Mouse (Mus musculus): ENCODE results near the gene Lrrc26. TPM values are rescaled to one million over a fixed set of nuclear protein-coding genes. Genes with fewer than 3 reads are reported as not detected.

Lrrc26 gene
- total RNA-seq, 2 experiments from 2014 or later: not detected

DNA sequence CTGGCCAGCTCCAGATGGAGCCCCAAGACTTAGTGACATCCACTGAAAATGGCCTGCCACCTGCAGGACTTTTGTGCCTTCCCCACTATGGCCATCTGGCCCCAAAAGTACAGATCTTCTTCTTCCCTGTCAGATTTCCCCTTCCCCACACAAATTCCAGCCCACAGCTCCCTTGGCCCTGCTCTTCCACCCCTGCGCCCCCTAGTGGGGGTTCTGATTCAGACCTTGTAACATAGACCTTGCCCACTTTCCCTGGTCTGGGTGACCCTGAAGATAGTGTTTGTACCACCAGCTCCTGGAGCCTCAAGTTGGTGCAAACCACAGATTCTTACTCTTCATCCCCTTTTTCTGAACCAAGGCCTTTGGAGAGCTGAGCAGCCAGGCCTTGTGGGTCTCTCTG, 3.1 kb downstream of the Lrrc26 start:
- ATAC-seq (replicated peaks; ENCODE audit: poor library complexity, severe bottlenecking): peak; percentile 55; the same call in 1 of the 2 replicates

GRCm38 (mm10) chr2:25293706-25294105, 4.0 kb downstream of the Lrrc26 start:
- ATAC-seq (replicated peaks; ENCODE audit: poor library complexity, severe bottlenecking): no peak

GRCm38 (mm10) chr2:25297093-25297492, 7.4 kb downstream of the Lrrc26 start:
- ATAC-seq (replicated peaks; ENCODE audit: poor library complexity, severe bottlenecking): no peak

- ATAC-seq (replicated peaks; ENCODE audit: poor library complexity, severe bottlenecking): no peak
Measured at GRCm38 (mm10) chr2:25298046-25298445, 8.3 kb downstream of the Lrrc26 start.

- no peak for ATAC-seq (replicated peaks; ENCODE audit: poor library complexity, severe bottlenecking)
Measured at GRCm38 (mm10) chr2:25303452-25303851, 13.7 kb downstream of the Lrrc26 start.

- no peak for ATAC-seq (replicated peaks; ENCODE audit: poor library complexity, severe bottlenecking)
Measured at GRCm38 (mm10) chr2:25303931-25304656, 14.4 kb downstream of the Lrrc26 start.

DNA sequence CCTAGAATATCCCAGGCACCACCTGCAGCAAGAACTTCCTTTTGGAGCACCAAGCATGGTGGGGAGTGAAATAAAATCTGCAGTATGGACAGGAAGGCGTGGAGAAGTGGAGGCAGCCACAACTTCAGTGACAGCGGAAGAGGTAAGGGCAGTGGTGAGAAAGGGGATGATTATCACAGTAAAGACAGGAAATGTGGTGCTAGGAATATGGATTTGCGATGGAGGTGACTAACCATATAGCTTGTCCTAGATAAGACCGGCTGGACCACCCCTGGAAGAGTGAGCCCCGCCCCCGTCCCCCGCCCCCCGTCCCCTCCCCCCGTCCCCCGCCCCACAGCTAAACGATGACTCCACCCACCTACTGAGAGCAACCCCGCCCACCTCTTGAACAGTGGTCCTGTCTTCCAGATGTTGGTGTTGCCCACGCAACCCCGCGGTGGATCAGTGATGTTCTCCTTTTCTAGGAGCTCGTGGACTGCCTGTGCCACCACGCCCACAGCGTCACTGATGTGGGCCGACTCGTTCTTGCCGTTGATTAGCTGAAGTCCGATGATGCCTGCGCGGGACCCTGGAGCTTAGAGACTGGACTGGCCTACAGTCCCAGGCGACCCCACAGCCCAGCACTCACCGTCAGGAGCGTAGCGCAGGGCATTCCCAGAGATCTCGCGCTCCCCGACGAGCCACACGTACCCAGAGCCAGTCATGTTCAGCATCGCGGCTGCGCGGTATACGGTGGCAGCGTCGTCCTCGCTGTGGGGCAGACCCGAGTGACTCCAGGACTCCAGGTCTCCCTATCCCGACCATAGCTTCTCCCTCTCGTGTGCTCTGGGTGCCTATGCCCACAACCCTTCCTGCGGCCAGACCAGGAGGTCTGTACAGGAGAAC, 15.2 kb downstream of the Lrrc26 start:
- peak; percentile 89 for ATAC-seq (replicated peaks; ENCODE audit: poor library complexity, severe bottlenecking)

GRCm38 (mm10) chr2:25305587-25306359, 16.1 kb downstream of the Lrrc26 start:
- no peak for ATAC-seq (replicated peaks; ENCODE audit: poor library complexity, severe bottlenecking)

GRCm38 (mm10) chr2:25310180-25310579, 20.5 kb downstream of the Lrrc26 start:
- no peak for ATAC-seq (replicated peaks; ENCODE audit: poor library complexity, severe bottlenecking)

DNA sequence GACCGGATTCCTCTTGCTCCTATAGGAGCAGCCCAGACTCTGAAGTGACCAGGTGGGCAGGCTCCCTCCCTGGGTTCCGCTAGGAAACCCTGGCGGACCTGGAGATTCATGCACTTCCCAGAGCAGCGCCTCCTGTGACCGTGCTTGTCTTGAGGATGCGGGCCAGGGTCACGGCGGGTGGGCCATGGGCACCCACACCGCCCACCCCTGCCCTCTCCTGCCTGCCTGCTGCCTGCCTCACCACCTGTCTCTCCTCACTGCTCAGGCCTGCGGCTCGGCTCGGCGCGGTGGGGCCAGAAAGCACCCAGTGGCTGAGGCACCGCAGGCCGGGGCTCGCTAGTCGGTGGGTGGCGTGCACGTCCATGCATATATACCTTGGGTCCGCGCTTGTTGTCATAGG, 21.3 kb downstream of the Lrrc26 start:
- ATAC-seq (replicated peaks; ENCODE audit: poor library complexity, severe bottlenecking): peak; percentile 35; the same call in 1 of the 2 replicates

DNA sequence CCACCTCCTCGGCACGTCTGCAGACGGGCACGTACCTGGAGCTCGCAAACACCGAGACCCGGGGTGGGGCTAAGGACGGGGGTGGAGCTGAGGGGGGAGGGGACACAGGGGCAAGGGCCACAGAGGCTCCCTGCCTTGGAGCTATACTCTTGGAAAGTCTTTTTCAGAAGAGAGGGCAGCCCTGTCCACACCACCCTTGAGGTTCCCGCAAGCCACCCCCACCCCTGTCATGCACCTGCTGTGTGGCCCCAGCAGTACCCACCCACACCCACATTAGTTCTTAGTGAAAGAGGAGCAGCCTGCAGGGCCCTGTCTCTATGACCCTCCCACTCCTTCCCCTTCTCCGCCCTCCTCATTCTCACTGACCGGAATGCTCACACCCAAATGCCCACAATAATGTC, 21.8 kb downstream of the Lrrc26 start:
- no peak for ATAC-seq (replicated peaks; ENCODE audit: poor library complexity, severe bottlenecking)

DNA sequence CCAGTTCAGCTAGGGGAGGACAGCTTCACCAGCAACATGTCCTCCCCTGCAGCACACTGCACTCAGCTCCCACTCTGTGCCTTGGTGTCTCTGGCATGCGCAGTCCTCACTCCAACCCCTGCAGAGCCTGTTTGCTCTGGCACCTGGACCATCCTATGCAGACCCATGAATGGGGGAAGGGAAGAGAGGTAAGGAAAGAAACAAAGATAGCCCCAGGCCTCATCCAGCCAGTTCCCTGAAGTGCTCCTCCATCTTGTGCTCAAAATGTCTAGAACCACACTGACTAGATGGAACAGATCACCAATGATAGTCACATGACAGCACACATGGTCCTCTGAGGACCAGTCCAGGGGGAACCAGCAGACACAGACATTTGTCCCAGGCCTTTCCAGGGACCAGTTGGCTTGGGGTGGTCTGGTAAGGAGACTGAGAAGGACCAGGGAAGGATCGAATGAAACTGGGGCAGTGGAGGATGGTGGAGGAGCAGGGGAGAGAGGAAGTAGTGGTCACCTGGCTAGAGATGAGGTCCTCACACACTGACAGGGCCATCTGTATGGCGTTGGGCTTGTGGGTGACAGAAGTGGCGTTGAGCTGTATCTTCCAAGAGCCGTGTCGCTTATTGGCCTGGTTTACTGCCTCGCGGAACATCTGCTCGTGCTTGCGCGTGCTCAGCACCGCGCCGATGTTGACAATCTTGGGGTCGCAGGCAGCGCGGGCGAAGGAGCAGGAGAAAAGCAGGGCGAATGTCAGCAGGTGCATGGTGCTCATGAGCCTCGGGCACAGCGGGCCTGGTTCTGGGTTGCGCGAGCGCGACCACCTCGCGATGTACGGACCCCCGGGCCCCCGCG, 28.6 kb downstream of the Lrrc26 start:
- ATAC-seq (replicated peaks; ENCODE audit: poor library complexity, severe bottlenecking): peak; percentile 23

DNA sequence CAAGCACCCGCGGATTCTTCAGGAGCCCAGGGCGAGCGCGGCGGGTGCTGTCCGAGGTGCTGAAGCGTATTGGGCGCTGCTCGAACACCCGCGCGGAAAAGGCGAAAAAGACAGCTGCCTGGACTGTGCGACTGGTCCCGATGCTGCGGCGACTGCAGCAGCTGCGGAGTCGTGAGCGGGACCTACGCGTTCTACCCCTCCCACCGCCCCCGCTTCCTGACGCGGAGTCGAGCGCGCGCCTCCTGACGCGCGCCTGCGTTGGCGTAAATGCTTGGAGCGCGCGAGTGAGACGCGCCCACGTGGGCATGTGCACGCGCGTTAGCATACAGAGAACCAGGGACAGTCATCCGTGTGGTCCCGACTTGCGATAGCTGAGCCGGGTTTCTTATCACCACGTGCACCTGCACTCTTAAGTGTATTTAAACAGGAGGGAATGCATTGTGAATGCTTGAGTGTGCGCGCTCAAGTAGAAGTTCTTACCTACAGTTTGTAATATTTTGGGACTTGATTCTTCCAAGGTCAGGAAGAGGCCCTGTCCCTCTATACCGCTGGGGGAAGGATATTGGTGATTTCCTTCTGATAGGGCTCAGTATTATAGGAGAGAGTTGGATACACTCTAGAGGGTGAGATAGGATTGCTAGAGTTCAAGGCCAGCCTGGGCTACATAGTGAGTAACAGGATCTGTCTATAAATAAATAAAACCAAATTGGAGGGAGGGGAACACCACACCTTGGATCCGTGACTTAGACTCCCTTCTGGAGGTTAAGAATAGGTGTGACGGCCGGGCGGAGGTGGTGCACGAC, 29.5 kb downstream of the Lrrc26 start, which contains the start of gene Grin1:
Grin1 (minus strand) TSS at position 217 of the 803 bp plus-strand sequence.
- ATAC-seq (replicated peaks; ENCODE audit: poor library complexity, severe bottlenecking): peak; percentile 93

GRCm38 (mm10) chr2:25320084-25320483, 30.4 kb downstream of the Lrrc26 start:
- no peak for ATAC-seq (replicated peaks; ENCODE audit: poor library complexity, severe bottlenecking)

DNA sequence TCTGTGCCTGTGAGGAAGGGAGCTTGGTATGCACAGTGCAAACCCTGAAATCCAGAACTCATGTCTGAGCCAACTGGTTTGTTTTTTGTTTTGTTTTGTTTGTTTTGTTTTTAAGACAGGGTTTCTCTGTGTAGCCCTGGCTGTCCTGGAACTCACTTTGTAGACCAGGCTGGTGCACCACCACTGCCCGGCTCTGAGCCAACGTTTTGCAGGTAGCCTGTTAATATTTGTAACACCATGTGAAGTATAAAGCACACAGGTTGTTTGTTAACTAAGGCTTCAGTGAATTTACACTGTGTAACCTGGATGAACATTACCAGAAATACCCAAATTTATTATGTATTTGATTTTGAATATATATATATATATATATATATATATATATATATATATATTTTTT, 36.3 kb downstream of the Lrrc26 start:
- ATAC-seq (replicated peaks; ENCODE audit: poor library complexity, severe bottlenecking): no peak

DNA sequence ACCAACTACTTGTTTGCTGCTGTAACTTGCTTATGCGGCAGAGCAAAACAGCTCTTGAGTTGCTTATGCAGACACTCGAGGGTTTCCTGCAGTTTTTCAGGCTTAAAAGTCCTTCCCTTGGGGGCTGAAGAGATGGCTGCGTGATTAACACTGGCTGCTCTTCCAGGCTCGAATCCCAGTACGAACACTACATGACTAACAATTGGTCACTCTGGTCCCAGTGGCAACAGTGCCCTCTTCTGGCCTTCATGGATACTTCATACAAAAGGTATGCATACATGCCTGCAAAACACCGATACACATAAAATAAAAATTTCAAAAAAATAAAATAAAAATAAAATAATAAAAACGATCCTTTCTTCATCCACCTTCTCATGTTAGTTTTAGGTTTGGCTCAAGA, 38.7 kb downstream of the Lrrc26 start:
- no peak; the same call in 1 of the 2 replicates for ATAC-seq (replicated peaks; ENCODE audit: poor library complexity, severe bottlenecking)

GRCm38 (mm10) chr2:25331470-25331869, 41.8 kb downstream of the Lrrc26 start:
- ATAC-seq (replicated peaks; ENCODE audit: poor library complexity, severe bottlenecking): no peak

DNA sequence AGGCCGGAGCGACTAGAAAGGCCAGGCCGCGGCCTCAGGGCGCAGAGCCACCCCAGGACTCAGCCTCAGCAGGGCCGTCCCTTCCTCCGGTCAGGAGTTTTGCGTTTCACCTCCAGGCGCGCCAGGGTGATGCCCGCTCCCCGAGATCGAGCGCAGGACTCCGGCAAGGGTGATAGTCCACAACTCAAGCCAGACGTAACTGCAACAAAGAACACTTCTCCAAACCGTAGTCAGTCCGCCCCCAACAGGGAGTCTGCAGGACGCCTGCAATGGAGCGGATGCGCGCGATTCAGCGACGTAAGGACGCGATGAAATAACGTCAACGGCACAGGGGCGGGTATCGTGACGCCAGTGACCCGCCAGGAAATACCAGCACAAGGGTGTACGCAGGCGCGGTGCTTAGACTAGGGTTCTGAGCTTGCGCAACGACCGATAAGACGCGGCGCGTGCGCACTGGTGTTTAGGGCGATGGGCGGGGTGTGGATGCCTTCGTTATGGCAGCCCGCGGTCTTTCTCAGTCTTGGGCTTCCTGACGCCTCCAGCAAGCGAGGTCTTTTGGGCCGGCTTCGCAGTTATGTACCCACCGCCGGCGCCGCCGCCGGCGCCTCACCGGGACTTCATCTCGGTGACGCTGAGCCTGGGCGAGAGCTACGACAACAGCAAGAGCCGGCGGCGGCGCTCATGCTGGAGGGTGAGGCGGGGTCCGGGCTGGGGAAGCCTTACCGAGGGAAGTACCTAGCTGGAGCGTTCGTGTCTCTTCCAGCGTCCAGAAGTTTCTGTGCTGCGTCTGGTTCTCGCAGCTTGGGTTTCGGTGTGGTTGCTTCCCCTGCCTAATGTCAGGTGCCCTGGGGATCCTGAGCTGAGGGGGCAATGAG, 42.8 kb downstream of the Lrrc26 start, which contains the start of gene Man1b1:
Man1b1 (plus strand) TSS at position 53 of the 875 bp plus-strand sequence.
- peak; percentile 94 for ATAC-seq (replicated peaks; ENCODE audit: poor library complexity, severe bottlenecking)

Data from granulocyte monocyte progenitor cell, adult 5-6 weeks (primary cell).